Mouse (Mus musculus) liver, postnatal 0 days (tissue): Measurements from ENCODE around the gene Vac14. TPM values are rescaled to one million over a fixed set of nuclear protein-coding genes. Genes with fewer than 3 reads are reported as not detected.

ENCODE experiments used
- ATAC-seq: fragments of 200-750 bp; cut with Nextera tagmentation; 2 replicates; pipeline ENCODE4 v1.8.0; 2017; ENCODE audit warnings: mild to moderate bottlenecking, moderate library complexity
- DNase-seq: peaks from one replicate; pipeline ENCODE4 v3.0.0-alpha.2; 2016
- H3K27ac ChIP-seq: fragments of 300-500 bp; sonication (generic); 2 replicates; pipeline ENCODE4 v1.5.1; 2014; ENCODE audit warnings: antibody characterized with exemption, moderate library complexity, mild to moderate bottlenecking, low read depth
- H3K27me3 ChIP-seq: fragments of 300-500 bp; sonication (generic); 2 replicates; pipeline ENCODE4 v1.6.1; 2014; ENCODE audit warnings: low read length, control low read depth, mixed read lengths; ENCODE audit not compliant: insufficient read depth
- H3K36me3 ChIP-seq: fragments of 300-500 bp; sonication (generic); replicated peaks from 2 replicates; pipeline ENCODE4 v1.6.1; 2014; ENCODE audit warnings: mild to moderate bottlenecking, control low read depth, low read length, moderate library complexity, mixed read lengths; ENCODE audit not compliant: insufficient read depth
- H3K4me1 ChIP-seq: fragments of 300-500 bp; sonication (generic); 2 replicates; pipeline ENCODE4 v1.6.1; 2014; ENCODE audit warnings: antibody characterized with exemption, mild to moderate bottlenecking, control low read depth; ENCODE audit not compliant: insufficient read depth
- H3K4me2 ChIP-seq: fragments of 300-500 bp; sonication (generic); 2 replicates; pipeline ENCODE4 v1.6.1; 2014; ENCODE audit warnings: low read depth, mild to moderate bottlenecking, low read length, moderate library complexity, mixed read lengths
- H3K4me3 ChIP-seq: fragments of 300-500 bp; sonication (generic); 2 replicates; pipeline ENCODE4 v1.5.1; 2014; ENCODE audit warnings: low read depth, low read length
- H3K9ac ChIP-seq: fragments of 300-500 bp; sonication (generic); replicated peaks from 2 replicates; pipeline ENCODE4 v1.6.1; 2014; ENCODE audit warnings: mild to moderate bottlenecking, moderate library complexity
- H3K9me3 ChIP-seq: fragments of 300-500 bp; sonication (generic); 2 replicates; pipeline ENCODE4 v1.6.1; 2016; ENCODE audit warnings: mild to moderate bottlenecking, control low read depth, low read length, mixed read lengths
- CTCF ChIP-seq: sonication (generic); IDR thresholded peaks from 2 replicates; pipeline ENCODE4 v1.5.1; 2016; ENCODE audit warnings: antibody characterized with exemption, low read depth
- EP300 ChIP-seq: IDR thresholded peaks from 2 replicates; pipeline ENCODE4 v1.6.1; 2016; ENCODE audit warnings: antibody characterized with exemption, low read depth, mild to moderate bottlenecking
- WGBS: fragments of 180-500 bp; shearing (Covaris S2); extraction: QIAGEN DNeasy Blood & Tissue Kit; methylation state at CpG from one replicate; pipeline ENCODE4 v1.1.7; 2014; ENCODE audit not compliant: insufficient replicate concordance; 5-methylcytosine and 5-hydroxymethylcytosine counted together
- polyA plus RNA-seq: library from polyadenylated mRNA; unstranded; fragments of >200 nt; fragmentation: Nextera tagmentation; extraction: Ambion mirVana; gene quantifications from 2 replicates; pipeline ENCODE4 v1.2.1, GENCODE M21; 2015

Gene Vac14
- polyA plus RNA-seq, 1 experiment from 2014 or later: 5.5 TPM

DNA sequence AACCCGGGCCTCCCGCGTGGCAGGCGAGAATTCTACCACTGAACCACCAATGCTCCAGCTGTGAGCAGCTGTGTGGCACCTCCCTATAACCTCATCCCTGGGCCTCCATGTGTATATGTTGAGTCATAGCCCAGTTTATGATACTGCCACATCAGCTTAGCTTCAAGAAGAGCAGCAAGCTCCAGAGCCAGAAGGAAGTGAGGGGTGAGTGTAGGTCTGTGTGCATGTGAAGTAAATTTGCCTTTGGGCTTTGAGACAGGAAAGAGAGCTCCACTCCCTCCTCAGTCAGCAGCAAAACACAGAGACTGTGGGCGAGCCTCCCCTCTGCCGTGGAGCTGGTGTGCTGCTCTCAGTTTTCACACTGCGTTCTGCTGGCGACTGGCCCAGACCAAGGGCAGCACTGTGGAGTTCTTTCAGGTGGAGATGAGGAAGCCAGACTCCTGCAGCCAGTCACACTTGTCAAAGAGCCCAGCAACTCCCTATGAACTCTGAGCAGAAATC lies 12.2 kb downstream of the Vac14 start:
- Histone ChIP-seq H3K27ac (no peak overlapping the region; the same call in 1 of the 2 replicates), H3K36me3 (peaks cover 33% of the 10 kb centered on the region), H3K27me3 (no peaks in the 10 kb centered on the region), H3K4me1 (no peaks in the 10 kb centered on the region), H3K9ac (no peak overlapping the region), H3K4me3 (no peak overlapping the region), H3K4me2 (no peak overlapping the region), H3K9me3 (no peaks in the 10 kb centered on the region)
- ATAC-seq (peak; percentile 41; the same call in 1 of the 2 replicates), DNase-seq (no peak)
- TF ChIP-seq CTCF: no peak
- TF ChIP-seq EP300: no peak
- WGBS: 75% methylated on average over 8 of the region's 8 CpGs

DNA sequence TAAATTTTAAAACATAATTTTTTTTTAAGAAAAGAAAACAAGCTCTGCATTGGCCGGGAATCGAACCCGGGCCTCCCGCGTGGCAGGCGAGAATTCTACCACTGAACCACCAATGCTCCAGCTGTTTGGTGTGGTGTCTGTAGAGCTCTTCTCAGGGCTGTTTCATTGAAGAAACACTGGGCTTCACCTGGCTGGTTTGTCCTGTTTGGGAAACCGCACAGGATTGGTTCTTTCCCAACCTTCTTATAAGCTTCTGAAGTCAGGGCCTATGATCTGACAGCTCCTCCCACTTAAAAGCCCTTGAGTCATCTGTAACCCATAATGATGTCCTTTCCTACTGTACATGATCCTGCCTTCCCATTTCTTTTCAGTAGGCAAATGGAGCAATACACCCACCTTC lies 12.8 kb downstream of the Vac14 start:
- ATAC-seq (no peak), DNase-seq (no peak)
- H3K9me3 ChIP-seq: no peaks in the 10 kb centered on the region
- no peak overlapping the region for H3K4me3 ChIP-seq
- no peaks in the 10 kb centered on the region for H3K4me1 ChIP-seq
- H3K27ac ChIP-seq: no peak overlapping the region
- H3K4me2 ChIP-seq: no peak overlapping the region
- H3K27me3 ChIP-seq: no peaks in the 10 kb centered on the region
- H3K9ac ChIP-seq: no peak overlapping the region
- peaks cover 37% of the 10 kb centered on the region for H3K36me3 ChIP-seq
- 89% methylated on average over 7 of the region's 7 CpGs for WGBS
- TF ChIP-seq CTCF (no peak), EP300 (no peak)

DNA sequence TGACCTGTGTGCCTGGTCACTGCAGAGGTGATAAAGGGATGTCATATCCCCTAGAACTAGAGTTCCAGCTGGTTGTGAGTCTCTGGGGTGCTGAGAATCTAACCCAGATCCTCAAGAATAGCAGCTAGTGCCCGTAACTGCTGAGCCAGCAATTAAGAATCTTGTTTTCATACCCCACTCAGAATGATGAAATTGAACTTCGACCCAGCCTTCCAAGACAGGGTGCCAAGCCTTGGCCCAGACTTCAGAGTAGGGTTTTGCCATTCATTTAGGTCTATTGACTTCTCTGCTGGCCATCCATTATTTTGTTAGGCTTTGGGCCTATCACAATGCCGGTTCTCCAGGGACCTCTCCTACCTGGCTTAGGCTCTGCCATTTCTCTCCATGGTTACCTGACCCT lies 15.4 kb downstream of the Vac14 start:
- Histone ChIP-seq H3K4me2 (no peak overlapping the region), H3K4me3 (no peak overlapping the region), H3K27me3 (no peaks in the 10 kb centered on the region), H3K9ac (no peak overlapping the region), H3K36me3 (peaks cover 56% of the 10 kb centered on the region), H3K9me3 (no peaks in the 10 kb centered on the region), H3K27ac (no peak overlapping the region), H3K4me1 (no peaks in the 10 kb centered on the region)
- DNase-seq (no peak), ATAC-seq (no peak)
- TF ChIP-seq CTCF: no peak
- TF ChIP-seq EP300: no peak
- 87% methylated on average over 3 of the region's 3 CpGs for WGBS

DNA sequence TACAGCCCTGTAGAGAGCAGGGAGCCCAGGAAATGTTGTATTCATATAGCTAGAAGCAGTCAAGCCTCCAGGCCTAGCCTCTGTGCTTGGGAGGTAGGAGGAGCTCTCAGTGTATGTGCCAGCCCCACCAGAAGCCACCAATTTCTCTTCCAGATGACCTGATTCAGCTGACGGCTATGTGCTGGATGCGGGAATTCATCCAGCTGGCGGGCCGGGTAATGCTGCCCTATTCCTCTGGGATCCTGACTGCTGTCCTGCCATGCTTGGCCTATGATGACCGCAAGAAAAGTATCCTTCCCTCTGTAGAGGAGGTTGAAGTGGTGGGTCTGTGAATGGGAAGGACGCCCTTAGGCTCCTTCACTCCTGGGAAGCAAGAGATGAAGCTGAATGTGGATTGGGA lies 17.8 kb downstream of the Vac14 start:
- H3K9me3 ChIP-seq: no peaks in the 10 kb centered on the region
- H3K36me3 ChIP-seq: peaks cover 59% of the 10 kb centered on the region
- H3K4me2 ChIP-seq: no peak overlapping the region
- no peaks in the 10 kb centered on the region for H3K27me3 ChIP-seq
- DNase-seq: no peak
- H3K9ac ChIP-seq: no peak overlapping the region
- no peak overlapping the region for H3K4me3 ChIP-seq
- H3K27ac ChIP-seq: no peak overlapping the region
- no peak for TF ChIP-seq CTCF
- no peak for TF ChIP-seq EP300
- ATAC-seq: no peak
- 90% methylated on average over 6 of the region's 6 CpGs for WGBS
- no peaks in the 10 kb centered on the region for H3K4me1 ChIP-seq

DNA sequence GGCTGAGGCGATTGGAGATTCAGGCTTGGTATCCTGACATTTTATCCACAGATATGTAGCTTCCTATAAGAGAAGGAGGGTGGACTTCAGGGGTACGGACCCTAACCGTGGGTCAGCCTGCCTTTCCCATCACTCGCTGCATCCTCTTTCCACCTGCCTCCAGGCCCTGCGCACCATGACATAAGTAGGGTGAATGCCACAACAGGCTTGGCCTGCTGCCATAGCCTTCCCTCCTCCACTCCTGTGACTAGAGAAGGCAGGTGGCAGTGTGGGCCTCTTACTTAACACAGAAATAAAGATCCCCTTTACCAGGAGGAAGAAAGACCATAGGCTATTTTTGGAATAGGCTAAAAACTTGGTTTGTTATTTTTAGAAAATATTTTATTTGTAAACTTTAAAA lies 23.9 kb downstream of the Vac14 start:
- no peak for DNase-seq
- Histone ChIP-seq H3K27me3 (no peaks in the 10 kb centered on the region), H3K9me3 (no peaks in the 10 kb centered on the region), H3K36me3 (peaks cover 26% of the 10 kb centered on the region), H3K27ac (no peak overlapping the region), H3K9ac (no peak overlapping the region), H3K4me3 (no peak overlapping the region), H3K4me2 (no peak overlapping the region), H3K4me1 (no peaks in the 10 kb centered on the region)
- WGBS: 89% methylated on average over 5 of the region's 5 CpGs
- no peak for TF ChIP-seq EP300
- TF ChIP-seq CTCF: no peak
- ATAC-seq: no peak

DNA sequence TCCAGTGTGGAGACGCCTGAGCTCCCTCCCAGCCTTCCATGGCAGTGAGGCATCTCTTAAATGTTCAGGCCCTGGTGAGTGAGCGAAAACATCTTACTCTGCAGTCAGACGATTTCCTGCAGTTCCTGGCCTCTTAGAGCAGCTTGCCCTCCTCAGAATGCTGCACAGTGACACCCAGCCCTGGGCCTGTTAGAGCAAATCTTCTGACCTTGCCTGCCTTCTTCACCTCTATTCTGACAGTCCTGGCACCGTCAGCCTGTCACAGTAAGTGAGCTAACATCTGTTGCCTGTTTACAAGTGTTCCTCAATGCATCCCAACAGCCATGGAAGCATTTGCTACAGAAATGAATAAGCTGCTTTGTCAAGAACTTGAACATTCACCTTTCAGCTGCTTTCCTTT lies 24.8 kb downstream of the Vac14 start:
- DNase-seq (no peak), ATAC-seq (no peak)
- H3K9me3 ChIP-seq: no peaks in the 10 kb centered on the region
- H3K9ac ChIP-seq: no peak overlapping the region
- no peak overlapping the region for H3K4me2 ChIP-seq
- no peak overlapping the region for H3K27ac ChIP-seq
- H3K4me3 ChIP-seq: no peak overlapping the region
- TF ChIP-seq CTCF (no peak), EP300 (no peak)
- 74% methylated on average over 4 of the region's 4 CpGs for WGBS
- no peaks in the 10 kb centered on the region for H3K4me1 ChIP-seq
- peaks cover 21% of the 10 kb centered on the region for H3K36me3 ChIP-seq
- H3K27me3 ChIP-seq: no peaks in the 10 kb centered on the region

DNA sequence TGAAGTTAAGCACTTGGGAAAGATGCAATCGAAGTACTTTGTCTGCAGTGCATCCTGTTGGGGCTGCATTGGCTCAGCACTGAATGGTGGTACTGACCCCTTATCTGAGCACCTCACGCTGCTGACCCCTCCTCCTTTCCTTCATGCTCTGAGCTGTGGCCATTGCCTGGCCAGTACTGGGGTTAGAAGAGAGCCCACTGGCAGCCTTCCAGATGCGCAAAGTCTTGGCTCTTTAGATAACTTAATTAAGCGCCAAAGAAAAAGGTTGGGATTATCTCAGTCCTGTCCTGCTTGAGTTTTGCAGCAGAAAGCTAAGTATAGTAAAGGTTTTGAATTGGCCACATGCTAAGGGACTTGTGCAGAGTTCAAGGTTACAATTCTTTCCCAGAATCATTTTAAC lies 26.0 kb downstream of the Vac14 start:
- H3K27ac ChIP-seq: no peak overlapping the region

More for the DNA sequence above, 26.0 kb downstream of the Vac14 start:
- Histone ChIP-seq H3K4me3 (no peak overlapping the region), H3K4me2 (no peak overlapping the region), H3K27me3 (no peaks in the 10 kb centered on the region), H3K36me3 (peaks cover 19% of the 10 kb centered on the region; the same call in 1 of the 2 replicates), H3K4me1 (no peaks in the 10 kb centered on the region), H3K9ac (no peak overlapping the region), H3K9me3 (no peaks in the 10 kb centered on the region)
- TF ChIP-seq CTCF: no peak
- WGBS: 74% methylated on average over 4 of the region's 4 CpGs
- no peak for ATAC-seq
- no peak for DNase-seq
